Mouse (Mus musculus) adrenal gland, postnatal 14 days (tissue): Measurements from ENCODE around the gene Kdm4a. TPM values are rescaled to one million over a fixed set of nuclear protein-coding genes. Genes with fewer than 3 reads are reported as not detected.

ENCODE experiments used
- DNase-seq: peaks from one replicate; pipeline ENCODE4 v3.0.0; 2021; ENCODE audit warnings: mixed read lengths
- microRNA-seq, 2 experiments: library from miRNA; unstranded; fragments of <30 nt; microRNA quantifications; one replicate each; pipeline ENCODE4 v1.2.0; 2021
- total RNA-seq: library from RNA; stranded (reverse); gene quantifications from 2 replicates; pipeline ENCODE4 v1.2.3, GENCODE M21; 2021

Kdm4a gene
- total RNA-seq, 1 experiment from 2014 or later = 34.3 TPM

- no peak for DNase-seq
Observed at GRCm38 (mm10) chr4:118116098-118116497, 63.7 kb downstream of the Kdm4a start.

- no peak for DNase-seq
Observed at GRCm38 (mm10) chr4:118115132-118115531, 64.7 kb downstream of the Kdm4a start.

- DNase-seq = no peak
Observed at GRCm38 (mm10) chr4:118112601-118113000, 67.2 kb downstream of the Kdm4a start.

- no peak for DNase-seq
Observed at GRCm38 (mm10) chr4:118109649-118110048, 70.2 kb downstream of the Kdm4a start.

GRCm38 (mm10) chr4:118108779-118109178 is 71.1 kb downstream of the Kdm4a start:
- no peak for DNase-seq

GRCm38 (mm10) chr4:118105256-118106053 is 74.4 kb downstream of the Kdm4a start:
- no peak for DNase-seq

- no peak for DNase-seq
Observed at GRCm38 (mm10) chr4:118103280-118103830, 76.5 kb downstream of the Kdm4a start.

- no peak for DNase-seq
Observed at GRCm38 (mm10) chr4:118101497-118101896, 78.3 kb downstream of the Kdm4a start.

GRCm38 (mm10) chr4:118099637-118100364 is 80.0 kb downstream of the Kdm4a start:
- DNase-seq = no peak

- DNase-seq = no peak
Observed at GRCm38 (mm10) chr4:118098571-118098970, 81.3 kb downstream of the Kdm4a start.

GRCm38 (mm10) chr4:118096069-118096468 is 83.8 kb downstream of the Kdm4a start:
- no peak for DNase-seq

GRCm38 (mm10) chr4:118092784-118093457 is 86.9 kb downstream of the Kdm4a start:
- no peak for DNase-seq

GRCm38 (mm10) chr4:118090449-118090848 is 89.4 kb downstream of the Kdm4a start:
- no peak for DNase-seq

GRCm38 (mm10) chr4:118089939-118090338 is 89.9 kb downstream of the Kdm4a start:
- peak; percentile 54 for DNase-seq

- DNase-seq = no peak
Observed at GRCm38 (mm10) chr4:118088771-118089170, 91.1 kb downstream of the Kdm4a start.

Small RNA genes within 50 kb of the gene (microRNA-seq; reads per million reads assigned to microRNA genes)
- gene Mir7226 = 0.43 to 1.9 reads per million in 2 experiments

Other genes starting within 250 kb of the Kdm4a start
- gene St3gal3, start 45.1 kb downstream of the Kdm4a start, total RNA-seq = 28.9 and 34.1 TPM in 2 replicates
- gene Ptprf, start 111.4 kb upstream of the Kdm4a start, total RNA-seq = 63.5 and 64.3 TPM in 2 replicates
- gene Szt2, start 229.2 kb upstream of the Kdm4a start, total RNA-seq = 18.3 and 22.5 TPM in 2 replicates
- 65.7 and 67.9 TPM in 2 replicates for gene Med8, start 229.3 kb upstream of the Kdm4a start, total RNA-seq
- 66.4 and 75.4 TPM in 2 replicates for gene Elovl1, start 248.1 kb upstream of the Kdm4a start, total RNA-seq